Mouse (Mus musculus) forebrain, embryonic 15.5 days (tissue): Measurements from ENCODE around the gene Tspan10. TPM values are rescaled to one million over a fixed set of nuclear protein-coding genes. Genes with fewer than 3 reads are reported as not detected.

Source experiments
- ATAC-seq: fragments of 200-750 bp; cut with Nextera tagmentation; replicated peaks from 2 replicates; pipeline ENCODE4 v1.8.0; 2017; ENCODE audit warnings: mild to moderate bottlenecking, moderate TSS enrichment, moderate library complexity
- H3K27ac ChIP-seq: fragments of 300-500 bp; sonication (generic); replicated peaks from 2 replicates; pipeline ENCODE4 v1.5.1; 2015; ENCODE audit warnings: mild to moderate bottlenecking, inconsistent platforms
- H3K27me3 ChIP-seq: fragments of 300-500 bp; sonication (generic); 2 replicates; pipeline ENCODE4 v1.6.1; 2015; ENCODE audit warnings: inconsistent platforms
- H3K36me3 ChIP-seq: fragments of 300-500 bp; sonication (generic); 2 replicates; pipeline ENCODE4 v1.6.1; 2015; ENCODE audit warnings: mild to moderate bottlenecking, inconsistent platforms
- H3K4me1 ChIP-seq: fragments of 300-500 bp; sonication (generic); 2 replicates; pipeline ENCODE4 v1.6.1; 2015; ENCODE audit warnings: inconsistent platforms
- H3K4me2 ChIP-seq: fragments of 300-500 bp; sonication (generic); replicated peaks from 2 replicates; pipeline ENCODE4 v1.6.1; 2015; ENCODE audit warnings: mild to moderate bottlenecking, inconsistent platforms
- H3K4me3 ChIP-seq: fragments of 300-500 bp; sonication (generic); 2 replicates; pipeline ENCODE4 v1.5.1; 2015; ENCODE audit warnings: mild to moderate bottlenecking, inconsistent platforms
- H3K9ac ChIP-seq: fragments of 300-500 bp; sonication (generic); replicated peaks from 2 replicates; pipeline ENCODE4 v1.6.1; 2015; ENCODE audit warnings: mild to moderate bottlenecking, inconsistent platforms
- H3K9me3 ChIP-seq: fragments of 300-500 bp; sonication (generic); 2 replicates; pipeline ENCODE4 v1.6.1; 2016; ENCODE audit warnings: inconsistent platforms
- whole genome bisulfite sequencing: fragments of 180-500 bp; shearing (Covaris S2); methylation state at CpG from one replicate; pipeline ENCODE4 v1.1.7; 2015; ENCODE audit warnings: mixed read lengths; 5-methylcytosine and 5-hydroxymethylcytosine counted together
- polyA plus RNA-seq: library from polyadenylated mRNA; unstranded; fragments of >200 nt; fragmentation: Nextera tagmentation; extraction: Ambion mirVana; gene quantifications from 2 replicates; pipeline ENCODE4 v1.2.1, GENCODE M21; 2015

Tspan10 gene
- polyA plus RNA-seq, 1 experiment from 2014 or later = not detected

- Histone ChIP-seq H3K4me3 (no peak overlapping the region), H3K9ac (no peak overlapping the region), H3K36me3 (peaks cover 24% of the 10 kb centered on the region), H3K27me3 (no peaks in the 10 kb centered on the region), H3K9me3 (no peaks in the 10 kb centered on the region), H3K4me2 (no peak overlapping the region), H3K4me1 (peaks cover 46% of the 10 kb centered on the region), H3K27ac (no peak overlapping the region)
- WGBS = 80% methylated on average over 4 of the region's 4 CpGs
- no peak for ATAC-seq
These were observed 46.1 kb downstream of the Tspan10 start for GRCm38 (mm10) chr11:120488516-120488915.

GRCm38 (mm10) chr11:120489054-120489761, 46.8 kb downstream of the Tspan10 start:
- 57% methylated on average over 4 of the region's 4 CpGs for WGBS
- Histone ChIP-seq H3K27me3 (no peaks in the 10 kb centered on the region), H3K9me3 (no peaks in the 10 kb centered on the region), H3K9ac (no peak overlapping the region), H3K4me2 (no peak overlapping the region), H3K4me1 (peaks cover 43% of the 10 kb centered on the region), H3K36me3 (peaks cover 24% of the 10 kb centered on the region), H3K27ac (peak overlapping the region; percentile 41), H3K4me3 (no peak overlapping the region)
- ATAC-seq = 0 out of 2 replicates have a peak, but pooled peaks have one; percentile 6

- no peak overlapping the region for H3K4me3 ChIP-seq
- no peak for ATAC-seq
- H3K4me1 ChIP-seq = peaks cover 37% of the 10 kb centered on the region
- H3K27ac ChIP-seq = 0 out of 2 replicates have a peak overlapping the region, but pooled peaks have one; percentile 76
- H3K36me3 ChIP-seq = peaks cover 30% of the 10 kb centered on the region
- 34% methylated on average over 4 of the region's 4 CpGs for WGBS
- H3K9me3 ChIP-seq = no peaks in the 10 kb centered on the region
- H3K9ac ChIP-seq = peak overlapping the region; percentile 78; the same call in 1 of the 2 replicates
- no peaks in the 10 kb centered on the region for H3K27me3 ChIP-seq
- peak overlapping the region; percentile 97 for H3K4me2 ChIP-seq
These were observed 48.0 kb downstream of the Tspan10 start for GRCm38 (mm10) chr11:120490291-120491046.

- Histone ChIP-seq H3K27ac (peak within 1 kb of the TSS; percentile 76), H3K4me1 (peaks cover 31% of the 10 kb centered on the region), H3K4me3 (peak within 1 kb of the TSS; percentile 80), H3K27me3 (no peaks in the 10 kb centered on the region), H3K4me2 (peak within 1 kb of the TSS; percentile 97), H3K9ac (peak within 1 kb of the TSS; percentile 78), H3K36me3 (peaks cover 36% of the 10 kb centered on the region), H3K9me3 (no peaks in the 10 kb centered on the region)
- WGBS = under 1% methylated on average over 35 of the region's 35 CpGs
- peak; percentile 87 for ATAC-seq
These were observed 49.0 kb downstream of the Tspan10 start, which contains the start of gene Slc25a10 for GRCm38 (mm10) chr11:120491317-120492023. Slc25a10 (plus strand) TSS chr11:120491840.

GRCm38 (mm10) chr11:120492024-120492877, 49.8 kb downstream of the Tspan10 start:
- Histone ChIP-seq H3K4me3 (peak overlapping the region; percentile 80), H3K36me3 (peaks cover 34% of the 10 kb centered on the region)

GRCm38 (mm10) chr11:120492878-120493203, 50.4 kb downstream of the Tspan10 start:
- peak overlapping the region; percentile 80 for H3K4me3 ChIP-seq
- peaks cover 28% of the 10 kb centered on the region for H3K36me3 ChIP-seq
- ATAC-seq = no peak
- H3K9me3 ChIP-seq = no peaks in the 10 kb centered on the region
- 18% methylated on average over 3 of the region's 3 CpGs for WGBS
- peak overlapping the region; percentile 78 for H3K9ac ChIP-seq
- peak overlapping the region; percentile 42 for H3K27ac ChIP-seq
- no peaks in the 10 kb centered on the region for H3K27me3 ChIP-seq
- peaks cover 31% of the 10 kb centered on the region for H3K4me1 ChIP-seq
- H3K4me2 ChIP-seq = peak overlapping the region; percentile 97

More at GRCm38 (mm10) chr11:120492024-120492877, 49.8 kb downstream of the Tspan10 start:
- Histone ChIP-seq H3K9ac (peak overlapping the region; percentile 78), H3K9me3 (no peaks in the 10 kb centered on the region), H3K4me2 (peak overlapping the region; percentile 97), H3K4me1 (peaks cover 31% of the 10 kb centered on the region), H3K27ac (peak overlapping the region; percentile 76), H3K27me3 (no peaks in the 10 kb centered on the region)
- under 1% methylated on average over 48 of the region's 48 CpGs for WGBS
- peak; percentile 64 for ATAC-seq

- Histone ChIP-seq H3K27me3 (no peaks in the 10 kb centered on the region), H3K4me2 (peak overlapping the region; percentile 97), H3K36me3 (peaks cover 24% of the 10 kb centered on the region), H3K9ac (peak overlapping the region; percentile 78; the same call in 1 of the 2 replicates), H3K4me3 (peak overlapping the region; percentile 80), H3K4me1 (peaks cover 31% of the 10 kb centered on the region), H3K27ac (peak overlapping the region; percentile 42), H3K9me3 (no peaks in the 10 kb centered on the region)
- WGBS = 40% methylated on average over 3 of the region's 3 CpGs
- no peak for ATAC-seq
These were observed 50.9 kb downstream of the Tspan10 start for GRCm38 (mm10) chr11:120493351-120493750.

GRCm38 (mm10) chr11:120493911-120494310, 51.5 kb downstream of the Tspan10 start:
- no peak overlapping the region for H3K9ac ChIP-seq

More at GRCm38 (mm10) chr11:120493911-120494310, 51.5 kb downstream of the Tspan10 start:
- H3K36me3 ChIP-seq = peaks cover 21% of the 10 kb centered on the region
- no peaks in the 10 kb centered on the region for H3K9me3 ChIP-seq
- no peak for ATAC-seq
- 91% methylated on average over 3 of the region's 3 CpGs for WGBS
- H3K4me3 ChIP-seq = no peak overlapping the region; the same call in 1 of the 2 replicates
- no peak overlapping the region for H3K27ac ChIP-seq
- peaks cover 31% of the 10 kb centered on the region for H3K4me1 ChIP-seq
- H3K27me3 ChIP-seq = no peaks in the 10 kb centered on the region
- 0 out of 2 replicates have a peak overlapping the region, but pooled peaks have one; percentile 97 for H3K4me2 ChIP-seq

Other genes with a start within 250 kb of the Tspan10 start
- gene Bahcc1, start 209.7 kb upstream of the Tspan10 start, polyA plus RNA-seq = 15.4 and 16.1 TPM in 2 replicates
- gene Actg1, start 94.1 kb upstream of the Tspan10 start, polyA plus RNA-seq = 3,835 and 3,917 TPM in 2 replicates
- 0.97 and 1.3 TPM in 2 replicates for gene Fscn2, start 81.1 kb upstream of the Tspan10 start, polyA plus RNA-seq
- gene Faap100, start 63.9 kb upstream of the Tspan10 start, polyA plus RNA-seq = 72.1 and 74.1 TPM in 2 replicates
- 34.8 and 35.2 TPM in 2 replicates for gene Nploc4, start 4.9 kb upstream of the Tspan10 start, polyA plus RNA-seq
- gene Pde6g, start 10.9 kb downstream of the Tspan10 start, polyA plus RNA-seq = 0.18 TPM in 1 of 2 replicates, not detected in the other
- gene Oxld1, start 15.4 kb downstream of the Tspan10 start, polyA plus RNA-seq = 11.1 and 12.0 TPM in 2 replicates
- 25.2 and 29.9 TPM in 2 replicates for gene Ccdc137, start 15.5 kb downstream of the Tspan10 start, polyA plus RNA-seq
- 49.1 and 50.8 TPM in 2 replicates for gene Arl16, start 25.0 kb downstream of the Tspan10 start, polyA plus RNA-seq
- 111 and 113 TPM in 2 replicates for gene Mrpl12, start 42.0 kb downstream of the Tspan10 start, polyA plus RNA-seq
- gene Slc25a10, start 49.2 kb downstream of the Tspan10 start, polyA plus RNA-seq = 27.0 and 32.9 TPM in 2 replicates
- gene Gcgr, start 88.1 kb downstream of the Tspan10 start, polyA plus RNA-seq = 0.09 TPM in 2 replicates
- 242 and 245 TPM in 2 replicates for gene Mcrip1, start 107.1 kb downstream of the Tspan10 start, polyA plus RNA-seq
- gene Ppp1r27, start 108.5 kb downstream of the Tspan10 start, polyA plus RNA-seq = 0.23 TPM in 1 of 2 replicates, not detected in the other
- 234 and 239 TPM in 2 replicates for gene P4hb, start 130.6 kb downstream of the Tspan10 start, polyA plus RNA-seq
- 464 TPM in 2 replicates for gene Arhgdia, start 139.0 kb downstream of the Tspan10 start, polyA plus RNA-seq
- gene Alyref, start 155.7 kb downstream of the Tspan10 start, polyA plus RNA-seq = 372 and 388 TPM in 2 replicates
- gene Anapc11, start 155.8 kb downstream of the Tspan10 start, polyA plus RNA-seq = 199 and 205 TPM in 2 replicates
- gene Npb, start 165.8 kb downstream of the Tspan10 start, polyA plus RNA-seq = 0.51 and 0.65 TPM in 2 replicates
- gene Pcyt2, start 175.3 kb downstream of the Tspan10 start, polyA plus RNA-seq = 167 and 174 TPM in 2 replicates
- gene Sirt7, start 182.6 kb downstream of the Tspan10 start, polyA plus RNA-seq = 51.4 and 53.1 TPM in 2 replicates
- gene Mafg, start 191.0 kb downstream of the Tspan10 start, polyA plus RNA-seq = 42.1 and 44.1 TPM in 2 replicates
- 30.9 and 35.3 TPM in 2 replicates for gene Pycr1, start 201.1 kb downstream of the Tspan10 start, polyA plus RNA-seq
- gene Myadml2, start 205.5 kb downstream of the Tspan10 start, polyA plus RNA-seq = 0.47 TPM in 1 of 2 replicates, not detected in the other
- gene Notum, start 218.5 kb downstream of the Tspan10 start, polyA plus RNA-seq = 0.46 and 1.1 TPM in 2 replicates
- gene Aspscr1, start 230.3 kb downstream of the Tspan10 start, polyA plus RNA-seq = 144 and 154 TPM in 2 replicates